Mouse (Mus musculus) lung, embryonic 16.5 days (tissue): ENCODE data around the gene Smpd2. TPM values are rescaled to one million over a fixed set of nuclear protein-coding genes. Genes with fewer than 3 reads are reported as not detected.
"Not testable (repeated sequence)": the region's sequence is repeated elsewhere in the genome, so short reads cannot be mapped to it uniquely, and the experiment has no call there.

Experiments used
- ATAC-seq: fragments of 200-750 bp; cut with Nextera tagmentation; 2 replicates; pipeline ENCODE4 v1.8.0; 2017; ENCODE audit warnings: low read depth, mild to moderate bottlenecking, moderate library complexity
- H3K27ac ChIP-seq: fragments of 300-500 bp; sonication (generic); 2 replicates; pipeline ENCODE4 v1.5.1; 2014; ENCODE audit warnings: mild to moderate bottlenecking, control low read depth, low read length
- H3K27me3 ChIP-seq: fragments of 300-500 bp; sonication (generic); 2 replicates; pipeline ENCODE4 v1.6.1; 2014; ENCODE audit warnings: low read depth, low read length, mixed read lengths; ENCODE audit not compliant: control insufficient read depth, insufficient read depth
- H3K36me3 ChIP-seq: fragments of 300-500 bp; sonication (generic); 2 replicates; pipeline ENCODE4 v1.6.1; 2014; ENCODE audit warnings: low read length; ENCODE audit not compliant: control insufficient read depth, insufficient read depth
- H3K4me1 ChIP-seq: fragments of 300-500 bp; sonication (generic); replicated peaks from 2 replicates; pipeline ENCODE4 v1.6.1; 2014; ENCODE audit warnings: low read length, mixed read lengths; ENCODE audit not compliant: control insufficient read depth, insufficient read depth
- H3K4me2 ChIP-seq: fragments of 300-500 bp; sonication (generic); 2 replicates; pipeline ENCODE4 v1.6.1; 2014; ENCODE audit warnings: low read depth, low read length, control low read depth
- H3K4me3 ChIP-seq: fragments of 300-500 bp; sonication (generic); 2 replicates; pipeline ENCODE4 v1.5.1; 2014; ENCODE audit warnings: mild to moderate bottlenecking, low read length, control low read depth
- H3K9ac ChIP-seq: fragments of 300-500 bp; sonication (generic); 2 replicates; pipeline ENCODE4 v1.6.1; 2014; ENCODE audit warnings: low read length, control low read depth
- H3K9me3 ChIP-seq: fragments of 300-500 bp; sonication (generic); 2 replicates; pipeline ENCODE4 v1.6.1; 2016; ENCODE audit warnings: low read length; ENCODE audit not compliant: control insufficient read depth
- WGBS: fragments of 180-500 bp; shearing (Covaris S2); extraction: QIAGEN DNeasy Blood & Tissue Kit; methylation state at CpG from one replicate; pipeline ENCODE4 v1.1.7; 2014; 5-methylcytosine and 5-hydroxymethylcytosine counted together
- polyA plus RNA-seq: library from polyadenylated mRNA; unstranded; fragments of >200 nt; fragmentation: Nextera tagmentation; extraction: Ambion mirVana; gene quantifications from 2 replicates; pipeline ENCODE4 v1.2.1, GENCODE M21; 2015

The Smpd2 gene
- polyA plus RNA-seq, 1 experiment from 2014 or later = 71.4 TPM

GRCm38 (mm10) chr10:41520410-41520673 lies 30.2 kb upstream of the Smpd2 start:
- no peaks in the 10 kb centered on the region for H3K27me3 ChIP-seq
- no peaks in the 10 kb centered on the region for H3K9me3 ChIP-seq
- WGBS = under 1% methylated on average over 5 of the region's 5 CpGs
- peaks cover 8% of the 10 kb centered on the region; the same call in 1 of the 2 replicates for H3K36me3 ChIP-seq
- H3K27ac ChIP-seq = peak overlapping the region; percentile 97; the same call in 1 of the 2 replicates
- peaks cover 24% of the 10 kb centered on the region for H3K4me1 ChIP-seq
- peak overlapping the region; percentile 97 for H3K9ac ChIP-seq
- peak overlapping the region; percentile 97 for H3K4me3 ChIP-seq
- ATAC-seq = no peak
- H3K4me2 ChIP-seq = peak overlapping the region; percentile 88

DNA sequence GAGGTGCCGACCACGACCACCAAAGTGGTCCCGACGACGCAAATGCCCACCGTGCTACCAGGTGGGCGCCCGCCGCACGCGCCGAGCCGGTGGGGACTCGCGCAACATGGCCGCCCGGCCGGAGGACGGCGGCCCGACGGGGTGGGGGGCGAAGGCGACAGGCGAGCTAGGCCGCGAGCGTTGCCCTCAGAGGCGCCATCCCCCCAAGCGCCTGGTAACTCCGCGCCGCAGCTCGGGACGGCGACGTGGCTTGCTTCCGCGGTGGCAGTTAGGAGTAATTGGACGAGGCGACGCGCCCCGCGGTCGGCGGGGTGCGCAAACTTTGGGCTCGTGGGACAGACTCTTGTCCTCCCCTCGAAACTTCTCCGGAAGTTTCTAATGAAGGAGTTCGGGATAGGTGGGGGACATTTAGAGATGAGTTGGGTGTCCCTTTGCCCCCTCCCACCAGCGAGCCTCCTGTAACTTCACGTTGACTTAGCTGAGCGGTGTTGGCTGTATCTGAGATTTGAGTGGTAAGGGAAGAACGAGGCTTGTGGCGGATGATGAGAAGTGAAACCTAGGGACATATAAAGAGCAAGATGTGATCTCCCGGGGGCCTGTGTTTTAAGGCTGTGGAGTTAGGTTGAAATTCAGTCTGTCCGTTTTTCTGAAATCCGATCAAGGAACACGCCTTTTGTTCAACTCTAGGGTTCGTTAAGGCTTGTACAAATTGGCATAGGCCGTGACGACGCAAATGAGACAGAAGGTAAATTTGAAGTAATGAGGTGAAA lies 29.7 kb upstream of the Smpd2 start:
- peaks cover 5% of the 10 kb centered on the region; the same call in 1 of the 2 replicates for H3K36me3 ChIP-seq
- H3K27me3 ChIP-seq = no peaks in the 10 kb centered on the region
- peak overlapping the region; percentile 97 for H3K9ac ChIP-seq
- peak overlapping the region; percentile 88 for H3K4me2 ChIP-seq
- peak overlapping the region; percentile 97 for H3K4me3 ChIP-seq
- H3K27ac ChIP-seq = peak overlapping the region; percentile 97
- no peaks in the 10 kb centered on the region for H3K9me3 ChIP-seq
- H3K4me1 ChIP-seq = peaks cover 24% of the 10 kb centered on the region
- WGBS = under 1% methylated on average over 62 of the region's 65 CpGs
- ATAC-seq = peak; percentile 49

- peak; percentile 94 for ATAC-seq
- H3K9me3 ChIP-seq = no peaks in the 10 kb centered on the region
- peaks cover 24% of the 10 kb centered on the region for H3K4me1 ChIP-seq
- no peaks in the 10 kb centered on the region for H3K36me3 ChIP-seq
- peak within 1 kb of the TSS; percentile 97 for H3K4me3 ChIP-seq
- under 1% methylated on average over 58 of the region's 69 CpGs for WGBS
- H3K27ac ChIP-seq = peak within 1 kb of the TSS; percentile 97
- no peaks in the 10 kb centered on the region for H3K27me3 ChIP-seq
- peak within 1 kb of the TSS; percentile 97 for H3K9ac ChIP-seq
- H3K4me2 ChIP-seq = peak within 1 kb of the TSS; percentile 90
Measured at GRCm38 (mm10) chr10:41518981-41519618, 28.9 kb upstream of the Smpd2 start, which contains the start of gene Cd164. Gene Cd164, plus strand, starts transcription at chr10:41519414.

- peak overlapping the region; percentile 97 for H3K9ac ChIP-seq
- under 1% methylated on average over 23 of the region's 23 CpGs for WGBS
- H3K4me2 ChIP-seq = peak overlapping the region; percentile 90
- no peaks in the 10 kb centered on the region for H3K27me3 ChIP-seq
- ATAC-seq = peak; percentile 63
- H3K4me1 ChIP-seq = peaks cover 22% of the 10 kb centered on the region
- H3K27ac ChIP-seq = peak overlapping the region; percentile 97
- H3K36me3 ChIP-seq = no peaks in the 10 kb centered on the region
- H3K4me3 ChIP-seq = peak overlapping the region; percentile 97
- no peaks in the 10 kb centered on the region for H3K9me3 ChIP-seq
Measured at GRCm38 (mm10) chr10:41518508-41518980, 28.4 kb upstream of the Smpd2 start.

DNA sequence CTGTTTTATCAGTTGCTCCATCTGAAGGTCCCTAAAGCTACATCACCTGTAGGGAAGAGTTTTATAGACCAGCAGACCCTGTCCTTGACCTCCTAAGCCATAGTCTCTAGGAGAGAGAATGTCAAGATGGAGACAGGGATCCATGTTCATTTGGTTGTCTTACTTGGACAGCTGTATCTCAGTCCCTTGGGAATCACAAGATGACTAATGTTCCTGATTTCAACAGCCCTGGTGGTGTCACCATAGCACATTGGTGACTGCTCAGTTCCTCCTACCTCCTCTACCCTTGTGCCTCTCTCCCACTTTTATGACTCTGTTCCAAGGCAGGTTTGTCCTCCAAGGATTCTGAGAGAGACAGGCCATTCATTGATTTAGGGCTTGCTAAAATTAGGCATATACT lies 24.8 kb upstream of the Smpd2 start:
- Histone ChIP-seq H3K27ac (no peak overlapping the region), H3K4me2 (no peak overlapping the region), H3K9ac (no peak overlapping the region), H3K4me3 (no peak overlapping the region), H3K9me3 (no peaks in the 10 kb centered on the region), H3K27me3 (no peaks in the 10 kb centered on the region), H3K4me1 (0 out of 2 replicates have a peak, but pooled peaks cover 4% of the 10 kb centered on the region), H3K36me3 (no peaks in the 10 kb centered on the region)
- ATAC-seq = no peak

DNA sequence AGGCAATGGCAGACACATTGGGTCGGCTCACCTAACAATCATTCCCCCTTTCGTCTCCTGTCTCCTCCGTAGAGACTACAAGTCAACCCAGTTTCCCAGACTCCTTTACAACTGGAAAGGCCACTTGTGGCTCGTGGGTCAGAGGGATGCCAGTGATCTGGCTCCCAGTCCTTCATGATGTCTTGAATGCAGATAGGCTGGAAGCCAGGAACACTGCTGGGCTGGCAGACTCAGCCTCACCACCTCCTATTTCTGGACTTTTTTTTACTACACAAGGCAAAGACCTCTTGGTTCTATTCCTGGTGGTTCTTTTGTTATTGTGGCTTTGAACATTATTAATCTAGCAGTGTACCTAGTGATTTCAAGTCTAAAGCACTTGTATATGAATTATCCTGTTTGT lies 24.1 kb upstream of the Smpd2 start:
- ATAC-seq = no peak
- no peaks in the 10 kb centered on the region for H3K27me3 ChIP-seq
- H3K4me2 ChIP-seq = no peak overlapping the region
- H3K36me3 ChIP-seq = no peaks in the 10 kb centered on the region
- H3K9ac ChIP-seq = no peak overlapping the region
- H3K4me3 ChIP-seq = no peak overlapping the region
- H3K27ac ChIP-seq = no peak overlapping the region
- H3K4me1 ChIP-seq = 0 out of 2 replicates have a peak, but pooled peaks cover 4% of the 10 kb centered on the region
- no peaks in the 10 kb centered on the region for H3K9me3 ChIP-seq
- WGBS = 67% methylated on average over 4 of the region's 4 CpGs

GRCm38 (mm10) chr10:41509160-41509559 lies 19.0 kb upstream of the Smpd2 start:
- ATAC-seq = no peak
- Histone ChIP-seq H3K9ac (no peak overlapping the region), H3K27ac (no peak overlapping the region), H3K4me3 (no peak overlapping the region), H3K9me3 (no peaks in the 10 kb centered on the region), H3K4me1 (no peaks in the 10 kb centered on the region), H3K27me3 (no peaks in the 10 kb centered on the region), H3K4me2 (no peak overlapping the region), H3K36me3 (no peaks in the 10 kb centered on the region)
- 27% methylated on average over 2 of the region's 2 CpGs for WGBS

DNA sequence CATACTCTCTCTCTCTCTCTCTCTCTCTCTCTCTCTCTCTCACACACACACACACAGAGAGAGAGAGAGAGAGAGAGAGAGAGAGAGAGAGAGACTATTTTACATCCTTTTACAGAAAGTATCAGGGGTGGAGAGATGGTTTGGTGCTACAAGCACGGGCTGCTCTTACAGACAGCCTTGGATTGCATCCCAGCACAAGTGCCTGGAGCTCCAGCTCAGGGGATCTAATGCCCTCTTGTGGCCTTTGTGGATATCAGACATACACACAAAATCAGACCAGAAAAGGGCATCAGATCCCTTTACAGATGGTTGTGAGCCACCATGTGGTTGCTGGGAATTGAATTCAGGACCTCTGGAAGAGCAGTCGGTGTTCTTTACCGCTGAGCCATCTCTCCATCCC lies 15.3 kb upstream of the Smpd2 start:
- not testable (repeated sequence) for H3K4me3 ChIP-seq, H3K4me1 ChIP-seq, H3K4me2 ChIP-seq, H3K36me3 ChIP-seq, H3K9me3 ChIP-seq, H3K27ac ChIP-seq, H3K9ac ChIP-seq, H3K27me3 ChIP-seq
- ATAC-seq = peak; percentile 62
- 0% methylated on average over 3 of the region's 3 CpGs for WGBS

GRCm38 (mm10) chr10:41504996-41505395 lies 14.8 kb upstream of the Smpd2 start:
- no peak overlapping the region for H3K27ac ChIP-seq
- H3K4me1 ChIP-seq = no peaks in the 10 kb centered on the region
- H3K9ac ChIP-seq = no peak overlapping the region
- H3K4me2 ChIP-seq = no peak overlapping the region
- no peak for ATAC-seq
- 71% methylated on average over 1 of the region's 1 CpGs for WGBS
- H3K4me3 ChIP-seq = no peak overlapping the region
- H3K27me3 ChIP-seq = no peaks in the 10 kb centered on the region
- no peaks in the 10 kb centered on the region for H3K36me3 ChIP-seq
- H3K9me3 ChIP-seq = no peaks in the 10 kb centered on the region
